Mouse (Mus musculus): ENCODE data around the gene Defa22. TPM values are rescaled to one million over a fixed set of nuclear protein-coding genes. Genes with fewer than 3 reads are reported as not detected.
"Not testable (repeated sequence)": the region's sequence is repeated elsewhere in the genome, so short reads cannot be mapped to it uniquely, and the experiment has no call there.

The Defa22 gene
- polyA plus RNA-seq (2017; shearing (Covaris generic)), result not detected

DNA sequence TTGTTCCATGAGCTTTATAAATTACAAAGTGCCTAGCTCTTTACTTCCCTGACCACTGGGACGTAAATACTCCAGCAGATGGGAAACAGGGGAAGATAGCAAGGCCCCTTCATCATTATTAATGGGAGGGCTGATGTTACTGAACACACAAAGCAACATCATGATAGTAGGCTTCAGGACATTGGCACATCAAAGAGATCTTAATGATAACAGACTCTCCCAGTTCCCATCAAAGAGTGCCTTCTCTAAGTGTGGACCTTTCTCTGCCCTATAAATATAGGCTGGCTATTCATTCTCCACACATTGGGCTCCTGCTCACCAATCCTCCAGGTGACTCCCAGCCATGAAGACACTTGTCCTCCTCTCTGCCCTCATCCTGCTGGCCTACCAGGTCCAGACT lies at the start of gene Defa22:
Defa22 (plus strand) TSS at position 301 of the 400 bp plus-strand sequence.
- not testable (repeated sequence) for ATAC-seq

DNA sequence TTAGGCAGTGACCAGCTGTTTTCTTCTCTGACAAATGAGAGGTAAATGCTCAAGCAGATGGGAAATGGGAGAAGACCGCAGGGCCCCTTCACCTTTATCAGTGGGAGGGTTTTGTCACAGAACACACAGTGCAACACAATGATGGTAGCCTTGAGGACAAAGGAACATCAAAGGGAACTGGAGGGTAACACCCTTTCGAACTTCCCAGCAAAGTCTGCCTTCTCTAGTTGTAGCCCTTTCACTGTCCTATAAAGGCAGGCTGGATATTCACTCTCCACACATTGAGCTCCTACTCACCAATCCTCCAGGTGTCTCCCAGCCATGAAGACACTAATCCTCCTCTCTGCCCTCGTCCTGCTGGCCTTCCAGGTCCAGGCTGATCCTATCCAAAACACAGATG lies 27.7 kb upstream of the Defa22 start, which contains the start of gene Defa30:
Defa30 (plus strand) TSS at position 301 of the 400 bp plus-strand sequence.
- ATAC-seq, result not testable (repeated sequence)

DNA sequence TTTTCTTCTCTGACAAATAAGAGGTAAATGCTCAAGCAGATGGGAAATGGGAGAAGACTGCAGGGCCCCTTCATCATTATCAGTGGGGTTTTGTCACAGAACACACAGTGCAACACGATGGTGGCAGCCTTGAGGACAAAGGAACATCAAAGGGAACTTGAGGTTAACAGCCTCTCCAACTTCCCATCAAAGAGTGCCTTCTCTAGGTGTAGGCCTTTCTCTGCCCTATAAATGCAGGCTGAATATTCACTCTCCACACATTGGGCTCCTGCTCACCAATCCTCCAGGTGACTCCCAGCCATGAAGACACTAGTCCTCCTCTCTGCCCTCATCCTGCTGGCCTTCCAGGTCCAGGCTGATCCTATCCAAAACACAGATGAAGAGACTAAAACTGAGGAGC lies 29.2 kb downstream of the Defa22 start, which contains the start of gene Defa31:
Defa31 (plus strand) TSS at position 301 of the 400 bp plus-strand sequence.
- not testable (repeated sequence) for ATAC-seq

DNA sequence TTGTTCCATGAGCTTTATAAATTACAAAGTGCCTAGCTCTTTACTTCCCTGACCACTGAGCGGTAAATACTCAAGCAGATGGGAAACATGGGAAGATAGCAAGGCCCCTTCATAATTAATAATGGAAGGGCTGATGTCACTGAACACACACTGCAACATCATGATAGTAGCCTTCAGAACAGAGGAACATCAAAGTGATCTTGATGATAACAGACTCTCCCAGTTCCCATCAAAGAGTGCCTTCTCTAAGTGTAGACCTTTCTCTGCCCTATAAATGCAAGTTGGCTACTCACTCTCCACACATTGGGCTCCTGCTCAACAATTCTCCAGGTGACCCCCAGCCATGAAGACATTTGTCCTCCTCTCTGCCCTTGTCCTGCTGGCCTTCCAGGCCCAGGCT lies 39.2 kb downstream of the Defa22 start, which contains the start of gene Gm15293:
Gm15293 (plus strand) TSS at position 301 of the 400 bp plus-strand sequence.
- ATAC-seq, result not testable (repeated sequence)

Other genes with a start within 250 kb of the Defa22 start
- not detected for gene Gm6040, start 240.2 kb upstream of the Defa22 start, polyA plus RNA-seq (2017; shearing (Covaris generic))
- gene AY761185, start 217.6 kb upstream of the Defa22 start, polyA plus RNA-seq (2017; shearing (Covaris generic)), result not detected
- not detected for gene Defa21, start 136.7 kb upstream of the Defa22 start, polyA plus RNA-seq (2017; shearing (Covaris generic))
- gene Defa23, start 107.2 kb upstream of the Defa22 start, polyA plus RNA-seq (2017; shearing (Covaris generic)), result not detected
- not detected for gene Defa35, start 97.2 kb upstream of the Defa22 start, polyA plus RNA-seq (2017; shearing (Covaris generic))
- gene Defa25, start 77.8 kb upstream of the Defa22 start, polyA plus RNA-seq (2017; shearing (Covaris generic)), result not detected
- gene Gm14851, start 66.2 kb upstream of the Defa22 start, polyA plus RNA-seq (2017; shearing (Covaris generic)), result not detected
- not detected for gene Defa30, start 27.6 kb upstream of the Defa22 start, polyA plus RNA-seq (2017; shearing (Covaris generic))
- not detected for gene Defa31, start 29.3 kb downstream of the Defa22 start, polyA plus RNA-seq (2017; shearing (Covaris generic))
- not detected for gene Gm15293, start 39.3 kb downstream of the Defa22 start, polyA plus RNA-seq (2017; shearing (Covaris generic))
- gene Gm15292, start 87.5 kb downstream of the Defa22 start, polyA plus RNA-seq (2017; shearing (Covaris generic)), result not detected
- not detected for gene Defa27, start 153.3 kb downstream of the Defa22 start, polyA plus RNA-seq (2017; shearing (Covaris generic))
- gene Defa29, start 164.7 kb downstream of the Defa22 start, polyA plus RNA-seq (2017; shearing (Covaris generic)), result not detected
- gene Defa2, start 216.2 kb downstream of the Defa22 start, polyA plus RNA-seq (2017; shearing (Covaris generic)), result not detected
- not detected for gene Defa33, start 229.5 kb downstream of the Defa22 start, polyA plus RNA-seq (2017; shearing (Covaris generic))

Measured in inflammation-experienced regulatory T-cells, adult 6 months (primary cell).